Mouse (Mus musculus) embryonic facial prominence, embryonic 10.5 days (tissue): ENCODE measurements at regions not wholly inside any gene's neighbourhood (a gene's known extent, or its start where the extent isn't known, plus 50 kb on each side); places are given as distances from the start of the nearest gene placed in this dataset.
"Not testable (repeated sequence)": the region's sequence is repeated elsewhere in the genome, so short reads cannot be mapped to it uniquely, and the experiment has no call there.

Experiments
- DNase-seq: peaks from one replicate; pipeline ENCODE4 v3.0.0-alpha.2; 2017; ENCODE audit warnings: low spot score
- H3K27ac ChIP-seq: fragments of 300-500 bp; sonication (generic); replicated peaks from 2 replicates; pipeline ENCODE4 v1.5.1; 2016; ENCODE audit warnings: mild to moderate bottlenecking
- H3K27me3 ChIP-seq: fragments of 300-500 bp; sonication (generic); replicated peaks from 2 replicates; pipeline ENCODE4 v1.6.1; 2016; ENCODE audit warnings: low read depth, mild to moderate bottlenecking; ENCODE audit not compliant: poor library complexity, severe bottlenecking
- H3K36me3 ChIP-seq: fragments of 300-500 bp; sonication (generic); replicated peaks from 2 replicates; pipeline ENCODE4 v1.6.1; 2016; ENCODE audit warnings: mild to moderate bottlenecking, moderate library complexity
- H3K4me1 ChIP-seq: fragments of 300-500 bp; sonication (generic); 2 replicates; pipeline ENCODE4 v1.6.1; 2016
- H3K4me3 ChIP-seq: fragments of 300-500 bp; sonication (generic); 2 replicates; pipeline ENCODE4 v1.5.1; 2016; ENCODE audit warnings: mild to moderate bottlenecking, moderate library complexity
- H3K9me3 ChIP-seq: fragments of 300-500 bp; sonication (generic); 2 replicates; pipeline ENCODE4 v1.6.1; 2016; ENCODE audit warnings: mild to moderate bottlenecking
- whole genome bisulfite sequencing: fragments of 180-500 bp; shearing (Covaris S2); methylation state at CpG from one replicate; pipeline ENCODE4 v1.1.7; 2016; 5-methylcytosine and 5-hydroxymethylcytosine counted together

- Histone ChIP-seq H3K27me3 (no peaks in the 10 kb centered on the region), H3K36me3 (no peaks in the 10 kb centered on the region), H3K27ac (no peak overlapping the region), H3K4me1 (no peaks in the 10 kb centered on the region), H3K4me3 (no peak overlapping the region), H3K9me3 (no peaks in the 10 kb centered on the region)
- no peak for DNase-seq
- 87% methylated on average over 6 of the region's 6 CpGs for WGBS
Measured at GRCm38 (mm10) chr14:37571971-37572370, 436.9 kb upstream of the Ghitm start.

DNA sequence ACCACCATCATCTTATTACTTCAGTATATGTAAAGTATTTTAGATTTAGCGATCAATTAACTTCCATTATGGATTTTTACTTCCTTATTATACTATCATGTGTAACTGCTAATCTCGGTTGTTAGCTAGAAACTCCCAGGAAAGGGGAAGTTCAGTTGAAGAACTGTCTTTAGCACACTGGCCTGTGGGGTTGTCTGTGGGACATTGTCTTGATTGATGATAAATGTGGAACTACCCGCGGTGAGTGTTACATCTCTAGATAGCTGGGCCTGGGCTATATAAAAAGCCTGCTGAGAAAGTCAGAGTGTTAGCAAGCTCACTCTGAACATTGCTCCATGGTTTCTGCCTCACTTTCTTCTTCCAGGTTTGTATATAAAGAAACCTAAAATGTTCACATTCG, 423.2 kb upstream of the Ghitm start:
- 86% methylated on average over 5 of the region's 5 CpGs for WGBS
- no peaks in the 10 kb centered on the region for H3K9me3 ChIP-seq
- no peaks in the 10 kb centered on the region for H3K36me3 ChIP-seq
- H3K27me3 ChIP-seq = no peaks in the 10 kb centered on the region
- no peaks in the 10 kb centered on the region for H3K4me1 ChIP-seq
- no peak overlapping the region for H3K4me3 ChIP-seq
- DNase-seq = no peak
- H3K27ac ChIP-seq = no peak overlapping the region

DNA sequence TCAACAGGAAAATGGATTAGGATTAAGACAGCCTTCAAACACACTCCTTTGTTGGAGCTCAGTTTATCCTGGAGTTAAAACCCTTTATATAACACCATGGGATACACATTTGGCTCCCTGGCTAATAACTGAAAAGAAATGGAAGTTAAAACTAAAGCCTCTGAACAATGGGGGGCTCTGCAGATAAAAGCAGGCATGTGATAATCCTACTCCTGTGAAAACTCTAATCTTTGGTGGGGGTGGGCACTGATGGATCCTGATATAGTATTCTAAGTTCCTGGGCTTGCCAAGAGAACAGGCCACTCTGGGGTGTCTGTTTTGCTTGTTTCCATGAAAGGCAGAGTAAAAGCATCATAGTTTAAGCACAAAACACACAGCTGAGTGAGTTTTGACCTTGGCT, 388.5 kb upstream of the Ghitm start:
- Histone ChIP-seq H3K4me3 (no peak overlapping the region), H3K9me3 (no peaks in the 10 kb centered on the region), H3K4me1 (no peaks in the 10 kb centered on the region), H3K27ac (no peak overlapping the region), H3K36me3 (no peaks in the 10 kb centered on the region), H3K27me3 (no peaks in the 10 kb centered on the region)
- DNase-seq = no peak

GRCm38 (mm10) chr14:37520631-37521030, 385.6 kb upstream of the Ghitm start:
- DNase-seq, H3K9me3 ChIP-seq, H3K4me3 ChIP-seq, H3K4me1 ChIP-seq, H3K27me3 ChIP-seq, H3K36me3 ChIP-seq, H3K27ac ChIP-seq: not testable (repeated sequence)
- 74% methylated on average over 3 of the region's 3 CpGs for WGBS

- no peak overlapping the region for H3K27ac ChIP-seq
- H3K4me1 ChIP-seq = no peaks in the 10 kb centered on the region
- 71% methylated on average over 5 of the region's 5 CpGs for WGBS
- H3K27me3 ChIP-seq = no peaks in the 10 kb centered on the region
- DNase-seq = no peak
- no peaks in the 10 kb centered on the region for H3K9me3 ChIP-seq
- H3K36me3 ChIP-seq = no peaks in the 10 kb centered on the region
- H3K4me3 ChIP-seq = no peak overlapping the region
Measured at GRCm38 (mm10) chr14:37505314-37505713, 370.2 kb upstream of the Ghitm start.

GRCm38 (mm10) chr14:37490711-37491110, 355.6 kb upstream of the Ghitm start:
- Histone ChIP-seq H3K36me3 (no peaks in the 10 kb centered on the region), H3K9me3 (no peaks in the 10 kb centered on the region), H3K27ac (no peak overlapping the region), H3K4me3 (no peak overlapping the region), H3K4me1 (no peaks in the 10 kb centered on the region), H3K27me3 (no peaks in the 10 kb centered on the region)
- DNase-seq = no peak
- 82% methylated on average over 4 of the region's 4 CpGs for WGBS

GRCm38 (mm10) chr14:37485292-37485691, 350.2 kb upstream of the Ghitm start:
- 94% methylated on average over 8 of the region's 8 CpGs for WGBS
- H3K4me1 ChIP-seq = no peaks in the 10 kb centered on the region
- H3K9me3 ChIP-seq = no peaks in the 10 kb centered on the region
- DNase-seq = no peak
- no peak overlapping the region for H3K27ac ChIP-seq
- no peak overlapping the region for H3K4me3 ChIP-seq
- H3K27me3 ChIP-seq = no peaks in the 10 kb centered on the region
- no peaks in the 10 kb centered on the region for H3K36me3 ChIP-seq

DNA sequence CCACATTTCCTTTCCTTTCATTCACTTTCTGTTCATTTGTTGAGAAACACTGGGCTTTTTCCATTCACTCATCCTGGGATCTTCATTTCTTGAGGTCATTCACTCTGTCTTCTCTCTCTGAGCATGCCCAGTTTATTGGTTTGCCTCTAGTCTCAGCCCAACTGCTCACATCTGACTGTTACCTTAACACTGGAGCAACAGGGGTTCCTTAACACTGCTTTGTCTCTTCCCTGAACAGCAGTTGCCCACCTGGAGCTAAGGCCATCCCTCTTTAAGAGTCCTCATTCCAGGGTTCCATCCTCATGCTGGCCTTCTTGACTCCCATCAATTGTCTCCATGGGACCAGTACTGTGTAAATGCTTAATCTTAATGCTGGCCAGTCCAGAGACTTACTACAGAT, 342.5 kb upstream of the Ghitm start:
- H3K4me3 ChIP-seq = no peak overlapping the region
- DNase-seq = no peak
- H3K27me3 ChIP-seq = no peaks in the 10 kb centered on the region
- no peak overlapping the region for H3K27ac ChIP-seq
- H3K4me1 ChIP-seq = no peaks in the 10 kb centered on the region
- no peaks in the 10 kb centered on the region for H3K36me3 ChIP-seq
- no peaks in the 10 kb centered on the region for H3K9me3 ChIP-seq

DNA sequence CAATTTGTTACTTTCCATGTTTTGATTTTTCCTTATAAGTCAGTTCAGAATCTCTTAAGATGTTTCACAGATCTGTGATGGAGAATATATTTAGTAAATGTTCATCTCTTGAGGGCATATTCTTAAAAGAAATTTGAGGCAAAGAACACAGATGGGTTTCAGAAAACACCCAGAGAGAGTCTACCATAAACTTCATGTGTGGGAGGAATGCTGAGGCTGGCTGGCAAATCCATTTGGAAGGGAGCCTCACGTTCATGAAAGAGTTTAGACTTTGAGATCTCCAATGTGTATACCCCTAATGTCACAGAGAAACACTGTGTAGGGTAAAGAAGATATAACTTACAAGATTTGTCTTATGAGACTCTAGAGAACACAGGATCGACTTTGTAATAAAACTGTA, 333.6 kb upstream of the Ghitm start:
- DNase-seq = no peak
- no peaks in the 10 kb centered on the region for H3K27me3 ChIP-seq
- WGBS = 66% methylated on average over 2 of the region's 2 CpGs
- no peaks in the 10 kb centered on the region for H3K36me3 ChIP-seq
- H3K27ac ChIP-seq = no peak overlapping the region
- H3K9me3 ChIP-seq = no peaks in the 10 kb centered on the region
- H3K4me3 ChIP-seq = no peak overlapping the region
- H3K4me1 ChIP-seq = no peaks in the 10 kb centered on the region

DNA sequence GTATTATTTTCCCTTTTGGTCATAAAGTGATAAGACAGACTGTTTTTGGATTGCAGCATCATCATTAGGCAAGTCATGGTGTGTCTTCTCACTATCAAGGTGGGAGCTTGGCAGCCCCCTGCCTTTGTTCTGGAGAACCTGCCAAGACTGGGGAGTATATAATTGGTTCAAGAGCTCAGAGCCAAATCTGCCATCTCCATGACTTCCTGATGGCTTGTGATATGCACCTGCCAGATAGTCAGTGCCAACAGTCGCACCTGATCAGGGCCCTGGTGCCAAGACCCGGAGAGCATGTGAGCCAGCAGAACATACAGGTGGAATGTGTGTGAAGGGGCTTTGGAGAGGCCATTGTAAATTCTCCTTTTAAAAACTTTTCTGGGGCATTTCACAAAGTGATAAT, 305.8 kb upstream of the Ghitm start:
- Histone ChIP-seq H3K9me3 (no peaks in the 10 kb centered on the region), H3K27me3 (no peaks in the 10 kb centered on the region), H3K27ac (no peak overlapping the region), H3K4me1 (no peaks in the 10 kb centered on the region), H3K4me3 (no peak overlapping the region), H3K36me3 (no peaks in the 10 kb centered on the region)
- 84% methylated on average over 2 of the region's 2 CpGs for WGBS
- DNase-seq = no peak

- H3K36me3 ChIP-seq = no peaks in the 10 kb centered on the region
- H3K4me3 ChIP-seq = no peak overlapping the region
- H3K9me3 ChIP-seq = no peaks in the 10 kb centered on the region
- DNase-seq = no peak
- H3K27ac ChIP-seq = no peak overlapping the region
- H3K27me3 ChIP-seq = no peaks in the 10 kb centered on the region
- 74% methylated on average over 1 of the region's 1 CpGs for WGBS
- H3K4me1 ChIP-seq = no peaks in the 10 kb centered on the region
Measured at GRCm38 (mm10) chr14:37430656-37431055, 295.6 kb upstream of the Ghitm start.

GRCm38 (mm10) chr14:37425506-37425905, 290.4 kb upstream of the Ghitm start:
- Histone ChIP-seq H3K4me3 (no peak overlapping the region), H3K4me1 (no peaks in the 10 kb centered on the region), H3K9me3 (no peaks in the 10 kb centered on the region), H3K36me3 (no peaks in the 10 kb centered on the region), H3K27me3 (no peaks in the 10 kb centered on the region), H3K27ac (no peak overlapping the region)
- no peak for DNase-seq

DNA sequence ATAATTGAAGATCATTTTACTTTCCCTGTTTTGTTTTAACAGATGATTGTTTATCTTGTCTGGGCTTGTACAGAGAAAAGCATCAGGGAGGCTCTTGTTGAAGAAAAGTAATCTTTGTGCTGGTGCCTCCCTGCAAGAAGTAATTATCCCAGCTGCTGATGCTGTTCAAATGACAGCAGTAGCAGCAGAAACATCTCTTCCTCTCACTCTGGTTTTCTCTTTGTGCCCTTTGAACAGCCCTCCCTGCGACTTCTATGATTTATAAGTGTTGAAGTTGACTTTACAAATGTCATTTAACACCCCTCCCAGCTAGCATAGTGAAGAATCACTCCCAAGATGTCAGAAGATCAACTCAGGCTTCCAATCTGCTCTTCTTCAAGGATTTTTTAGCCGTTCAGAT, 286.5 kb upstream of the Ghitm start:
- DNase-seq = no peak
- Histone ChIP-seq H3K36me3 (no peaks in the 10 kb centered on the region), H3K4me1 (no peaks in the 10 kb centered on the region), H3K27me3 (no peaks in the 10 kb centered on the region), H3K4me3 (no peak overlapping the region), H3K27ac (no peak overlapping the region), H3K9me3 (no peaks in the 10 kb centered on the region)
- 76% methylated on average over 2 of the region's 2 CpGs for WGBS

- not testable (repeated sequence) for H3K9me3 ChIP-seq, H3K36me3 ChIP-seq, H3K4me3 ChIP-seq, H3K27me3 ChIP-seq, H3K27ac ChIP-seq, H3K4me1 ChIP-seq, DNase-seq
- 54% methylated on average over 1 of the region's 1 CpGs for WGBS
Measured at GRCm38 (mm10) chr14:37412583-37412982, 277.5 kb upstream of the Ghitm start.
